Mouse (Mus musculus) midbrain, embryonic 11.5 days (tissue): ENCODE results near the gene Fap. TPM values are rescaled to one million over a fixed set of nuclear protein-coding genes. Genes with fewer than 3 reads are reported as not detected.

ENCODE experiments used
- ATAC-seq: fragments of 200-750 bp; cut with Nextera tagmentation; 2 replicates; pipeline ENCODE4 v1.8.0; 2017; ENCODE audit warnings: moderate TSS enrichment, moderate library complexity; ENCODE audit not compliant: low FRiP score
- DNase-seq: peaks from one replicate; pipeline ENCODE4 v3.0.0; 2015; ENCODE audit warnings: low spot score; ENCODE audit errors: missing footprints
- H3K27ac ChIP-seq: fragments of 300-500 bp; sonication (generic); 2 replicates; pipeline ENCODE4 v1.5.1; 2014; ENCODE audit warnings: low read depth, low read length
- H3K27me3 ChIP-seq: fragments of 300-500 bp; sonication (generic); 2 replicates; pipeline ENCODE4 v1.6.1; 2014; ENCODE audit warnings: mild to moderate bottlenecking, low read length, moderate library complexity, mixed read lengths; ENCODE audit not compliant: control insufficient read depth, insufficient read depth
- H3K36me3 ChIP-seq: fragments of 300-500 bp; sonication (generic); 2 replicates; pipeline ENCODE4 v1.6.1; 2014; ENCODE audit warnings: mild to moderate bottlenecking, low read length, moderate library complexity, mixed read lengths; ENCODE audit not compliant: control insufficient read depth, insufficient read depth
- H3K4me1 ChIP-seq: fragments of 300-500 bp; sonication (generic); 2 replicates; pipeline ENCODE4 v1.6.1; 2014; ENCODE audit warnings: low read length; ENCODE audit not compliant: control insufficient read depth, insufficient read depth
- H3K4me2 ChIP-seq: fragments of 300-500 bp; sonication (generic); 2 replicates; pipeline ENCODE4 v1.6.1; 2014; ENCODE audit warnings: mild to moderate bottlenecking, moderate library complexity
- H3K4me3 ChIP-seq: fragments of 300-500 bp; sonication (generic); 2 replicates; pipeline ENCODE4 v1.5.1; 2014; ENCODE audit warnings: low read depth, low read length
- H3K9ac ChIP-seq: fragments of 300-500 bp; sonication (generic); 2 replicates; pipeline ENCODE4 v1.6.1; 2014; ENCODE audit warnings: low read length
- H3K9me3 ChIP-seq: fragments of 300-500 bp; sonication (generic); 2 replicates; pipeline ENCODE4 v1.6.1; 2016; ENCODE audit warnings: low read length; ENCODE audit not compliant: control insufficient read depth
- WGBS: fragments of 180-500 bp; shearing (Covaris S2); extraction: QIAGEN DNeasy Blood & Tissue Kit; methylation state at CpG from one replicate; pipeline ENCODE4 v1.1.7; 2014; 5-methylcytosine and 5-hydroxymethylcytosine counted together
- polyA plus RNA-seq: library from polyadenylated mRNA; unstranded; fragments of >200 nt; fragmentation: Nextera tagmentation; extraction: Ambion mirVana; gene quantifications from 2 replicates; pipeline ENCODE4 v1.2.1, GENCODE M21; 2014

The Fap gene
- polyA plus RNA-seq, 1 experiment from 2014 or later, result 1.6 TPM

DNA sequence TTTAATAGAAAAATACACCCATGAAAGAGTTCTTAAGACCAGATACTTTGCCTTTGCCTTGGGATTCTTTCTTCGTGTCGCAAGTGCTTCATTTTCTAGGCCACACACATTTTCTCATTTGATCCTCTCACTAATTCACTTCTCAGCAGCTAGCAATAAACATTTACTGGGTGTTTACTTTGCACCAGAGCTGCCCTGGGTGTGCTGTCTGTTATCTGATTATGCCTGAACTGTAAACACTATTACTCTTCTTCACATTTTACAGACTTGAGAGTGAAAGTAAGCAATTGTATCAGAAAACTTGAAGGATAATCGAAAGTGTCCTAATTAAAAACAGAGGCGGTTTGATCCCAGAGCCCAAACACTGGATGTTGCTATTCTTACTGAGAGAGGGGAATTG, 15.5 kb upstream of the Fap start:
- Histone ChIP-seq H3K9ac (no peak overlapping the region), H3K4me3 (no peak overlapping the region), H3K4me2 (no peak overlapping the region), H3K36me3 (no peaks in the 10 kb centered on the region), H3K9me3 (no peaks in the 10 kb centered on the region), H3K27me3 (no peaks in the 10 kb centered on the region), H3K27ac (no peak overlapping the region), H3K4me1 (no peaks in the 10 kb centered on the region)
- no peak for DNase-seq
- WGBS, result 85% methylated on average over 4 of the region's 4 CpGs
- ATAC-seq, result no peak

DNA sequence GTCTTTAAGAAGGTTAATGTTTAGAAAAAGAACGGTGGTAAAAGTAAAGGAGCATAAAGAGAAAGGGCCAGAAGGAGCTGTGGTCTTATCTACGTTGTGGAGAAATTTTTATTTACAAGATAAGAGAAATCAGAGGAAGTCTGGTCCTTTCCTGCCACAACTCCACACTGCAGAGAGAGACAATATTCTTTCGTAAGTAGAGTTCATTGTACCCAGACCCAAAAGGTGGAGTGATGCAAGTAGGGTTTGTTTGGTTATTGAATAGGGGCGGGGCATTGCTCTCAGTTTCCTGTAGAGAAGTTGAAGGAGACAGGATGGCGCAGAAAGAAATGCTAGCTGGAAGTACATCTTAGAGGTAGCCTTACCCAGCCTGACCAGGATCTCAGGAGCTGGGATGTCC, 11.9 kb upstream of the Fap start:
- Histone ChIP-seq H3K9ac (no peak overlapping the region), H3K9me3 (no peaks in the 10 kb centered on the region), H3K27ac (no peak overlapping the region), H3K4me1 (no peaks in the 10 kb centered on the region), H3K4me2 (no peak overlapping the region), H3K4me3 (no peak overlapping the region), H3K36me3 (no peaks in the 10 kb centered on the region), H3K27me3 (no peaks in the 10 kb centered on the region)
- DNase-seq, result no peak
- WGBS, result 90% methylated on average over 5 of the region's 5 CpGs
- ATAC-seq, result no peak

DNA sequence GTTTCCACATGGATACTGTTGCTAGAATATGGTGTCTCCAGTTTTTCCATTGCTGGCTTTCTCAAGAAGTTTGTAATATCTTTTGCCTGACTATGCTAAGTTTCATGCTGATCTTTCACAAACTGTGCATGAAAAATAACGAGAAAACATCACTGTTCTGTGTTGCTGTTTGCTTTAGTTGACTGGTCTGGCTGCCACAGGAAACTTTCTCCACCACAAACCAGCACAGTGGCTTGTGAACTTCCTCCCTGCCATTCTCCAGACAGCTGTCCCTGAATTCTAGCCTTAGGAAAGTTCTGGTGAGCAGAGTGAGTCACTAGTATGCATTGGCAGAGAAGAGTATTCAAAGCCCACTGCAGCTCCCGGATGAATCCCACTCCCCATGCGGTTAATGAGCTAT, 1.1 kb upstream of the Fap start:
- DNase-seq (no peak), ATAC-seq (no peak)
- Histone ChIP-seq H3K9me3 (no peaks in the 10 kb centered on the region), H3K27ac (no peak overlapping the region), H3K27me3 (no peaks in the 10 kb centered on the region), H3K9ac (no peak overlapping the region), H3K4me3 (no peak overlapping the region), H3K4me2 (no peak overlapping the region), H3K36me3 (no peaks in the 10 kb centered on the region), H3K4me1 (no peaks in the 10 kb centered on the region)
- WGBS, result 83% methylated on average over 3 of the region's 3 CpGs

DNA sequence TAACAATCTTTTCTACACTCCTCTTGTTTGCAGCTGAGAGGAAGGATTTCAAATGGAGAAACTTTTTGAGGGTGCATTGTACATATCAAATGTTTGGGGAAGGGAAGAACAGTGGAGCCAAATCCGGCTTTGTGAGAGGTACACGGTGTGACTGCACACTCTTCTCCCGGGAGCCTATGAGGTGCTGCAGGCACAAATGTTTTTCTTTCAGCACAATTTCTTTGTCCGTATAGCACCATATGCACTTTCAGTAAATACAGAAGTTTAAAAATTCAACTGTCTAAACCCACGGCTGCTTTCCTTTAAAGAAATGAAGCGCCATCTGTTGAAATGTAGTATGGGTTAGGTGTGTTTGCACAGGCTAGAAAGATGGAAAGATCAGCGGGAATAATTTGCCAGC, 375 bp upstream of the Fap start:
- H3K27me3 ChIP-seq, result no peaks in the 10 kb centered on the region
- H3K9me3 ChIP-seq, result no peaks in the 10 kb centered on the region
- no peaks in the 10 kb centered on the region for H3K4me1 ChIP-seq
- H3K27ac ChIP-seq, result no peak overlapping the region
- no peak overlapping the region for H3K4me3 ChIP-seq
- no peak for ATAC-seq
- H3K4me2 ChIP-seq, result no peak overlapping the region
- WGBS, result 78% methylated on average over 7 of the region's 7 CpGs
- no peak for DNase-seq
- no peak overlapping the region for H3K9ac ChIP-seq
- no peaks in the 10 kb centered on the region for H3K36me3 ChIP-seq

DNA sequence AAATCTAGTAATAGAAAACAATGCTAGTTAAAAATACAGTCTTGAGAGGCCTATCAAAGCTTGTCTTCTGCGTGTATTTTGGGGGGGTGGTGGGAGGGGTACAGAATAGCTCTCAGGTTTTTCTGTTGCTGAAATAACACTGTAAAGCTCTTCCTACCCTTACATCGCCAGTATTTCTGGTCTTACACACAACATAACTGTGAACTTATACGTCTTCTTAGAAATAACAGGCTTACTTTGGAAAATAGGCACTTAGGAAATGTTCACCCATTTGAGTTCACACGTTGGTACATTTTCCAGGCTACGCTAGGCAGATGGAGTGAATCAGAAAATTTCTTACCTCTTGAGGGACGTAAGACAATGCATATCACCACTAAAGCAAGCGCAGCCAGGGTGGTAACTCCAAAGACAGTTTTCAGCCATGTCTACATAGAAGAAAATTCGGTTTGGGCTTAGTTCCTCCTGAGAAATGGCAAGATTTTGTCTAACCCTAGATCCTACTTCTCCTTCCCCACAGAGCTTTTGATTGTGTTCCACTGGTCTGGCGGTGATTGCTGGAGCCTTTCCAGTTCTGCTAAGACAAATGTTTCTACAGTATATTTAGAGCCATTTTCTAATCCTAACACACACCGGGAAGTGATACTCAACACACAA, 649 bp downstream of the Fap start:
- Histone ChIP-seq H3K4me1 (no peaks in the 10 kb centered on the region), H3K4me2 (no peak overlapping the region), H3K27ac (no peak overlapping the region), H3K9ac (no peak overlapping the region), H3K27me3 (no peaks in the 10 kb centered on the region), H3K4me3 (no peak overlapping the region), H3K36me3 (no peaks in the 10 kb centered on the region), H3K9me3 (no peaks in the 10 kb centered on the region)
- no peak for DNase-seq
- 84% methylated on average over 10 of the region's 10 CpGs for WGBS
- ATAC-seq, result no peak

DNA sequence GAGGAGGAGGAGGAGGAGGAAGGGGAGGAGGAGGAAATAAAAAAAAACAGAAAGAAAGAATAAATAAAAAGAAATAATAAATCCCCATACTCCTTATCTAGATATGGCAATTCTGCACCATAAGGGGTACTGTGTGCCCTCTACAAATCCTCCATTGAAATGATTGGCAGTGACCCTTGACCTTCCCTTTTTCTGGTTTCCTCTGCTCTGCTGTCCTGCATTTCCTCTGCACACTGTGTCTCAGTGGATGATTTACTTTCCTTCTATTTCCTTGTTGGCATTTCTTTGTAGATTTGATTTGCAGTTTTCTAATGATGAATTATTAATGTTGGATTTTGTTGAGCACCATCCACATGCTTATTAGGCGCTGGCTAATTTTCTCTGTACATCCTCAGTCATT, 9.2 kb downstream of the Fap start:
- H3K9me3 ChIP-seq, result no peaks in the 10 kb centered on the region
- DNase-seq (no peak), ATAC-seq (no peak)
- H3K27me3 ChIP-seq, result no peaks in the 10 kb centered on the region
- no peaks in the 10 kb centered on the region for H3K36me3 ChIP-seq
- no peak overlapping the region for H3K27ac ChIP-seq
- no peaks in the 10 kb centered on the region for H3K4me1 ChIP-seq
- no peak overlapping the region for H3K4me2 ChIP-seq
- 91% methylated on average over 1 of the region's 1 CpGs for WGBS
- H3K9ac ChIP-seq, result no peak overlapping the region
- H3K4me3 ChIP-seq, result no peak overlapping the region

DNA sequence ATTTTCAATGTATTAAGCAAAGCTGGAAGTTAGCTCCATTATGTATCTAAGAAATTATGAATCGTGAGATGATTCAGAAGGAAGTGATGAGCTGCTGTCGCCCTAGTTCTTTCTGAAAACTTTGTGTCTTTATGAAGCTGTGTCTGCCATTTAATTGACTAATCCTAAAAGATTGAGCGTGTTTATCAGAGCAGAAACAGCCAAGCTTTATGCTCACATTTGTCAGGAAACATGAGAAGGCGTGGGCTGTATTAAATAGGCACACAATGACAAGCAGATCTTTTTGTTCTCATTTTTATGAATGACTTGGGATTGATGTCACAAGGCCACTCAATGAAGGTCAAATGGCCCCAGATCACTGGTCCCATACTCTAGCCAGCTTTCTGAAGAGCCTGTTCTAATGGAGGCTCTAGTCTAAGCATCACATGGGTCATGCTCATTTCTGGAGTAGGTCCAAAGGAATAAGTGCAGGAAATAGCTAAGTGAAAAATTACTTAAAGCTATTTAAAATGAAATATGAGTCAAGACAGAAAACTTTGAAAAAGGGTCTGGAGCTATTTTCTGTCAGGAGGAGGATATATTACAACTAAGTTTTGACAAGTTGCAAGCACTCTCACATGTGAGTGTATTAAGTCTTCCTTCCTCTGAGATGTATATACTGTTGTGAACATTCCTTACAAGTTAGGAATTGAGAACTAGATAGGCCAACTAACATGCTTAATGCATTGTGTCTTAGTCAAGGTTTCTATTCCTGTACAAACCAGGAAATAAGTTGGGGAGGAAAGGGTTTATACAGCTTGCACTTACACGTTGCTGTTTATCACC, 11.0 kb downstream of the Fap start:
- Histone ChIP-seq H3K4me2 (no peak overlapping the region), H3K4me1 (no peaks in the 10 kb centered on the region), H3K9me3 (no peaks in the 10 kb centered on the region), H3K36me3 (no peaks in the 10 kb centered on the region), H3K4me3 (no peak overlapping the region), H3K27me3 (no peaks in the 10 kb centered on the region), H3K9ac (no peak overlapping the region), H3K27ac (no peak overlapping the region)
- ATAC-seq (no peak), DNase-seq (no peak)
- WGBS, result 75% methylated on average over 5 of the region's 5 CpGs

DNA sequence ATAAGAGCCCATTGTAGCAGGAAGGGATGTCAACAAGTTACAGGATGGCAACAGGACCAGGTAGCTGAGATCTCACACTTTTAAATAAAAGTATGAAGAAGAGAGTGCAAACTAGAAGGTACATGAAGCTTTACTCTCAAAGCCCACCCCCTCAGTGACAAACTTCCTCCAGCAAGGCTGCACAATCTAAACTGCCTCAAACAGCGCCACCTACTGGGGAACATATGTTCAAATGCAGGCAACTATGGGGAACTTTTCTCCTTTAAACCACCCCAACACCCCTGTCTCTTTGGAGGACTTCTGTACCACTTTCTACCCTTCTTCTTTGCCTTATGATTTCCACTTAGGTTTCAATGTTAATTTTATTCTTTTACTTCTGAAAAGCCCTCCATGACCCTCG, 16.5 kb downstream of the Fap start:
- Histone ChIP-seq H3K36me3 (no peaks in the 10 kb centered on the region), H3K9ac (no peak overlapping the region), H3K27me3 (no peaks in the 10 kb centered on the region), H3K4me2 (no peak overlapping the region), H3K4me1 (no peaks in the 10 kb centered on the region), H3K9me3 (no peaks in the 10 kb centered on the region), H3K27ac (no peak overlapping the region), H3K4me3 (no peak overlapping the region)
- ATAC-seq (no peak), DNase-seq (no peak)
- WGBS, result 73% methylated on average over 2 of the region's 2 CpGs

DNA sequence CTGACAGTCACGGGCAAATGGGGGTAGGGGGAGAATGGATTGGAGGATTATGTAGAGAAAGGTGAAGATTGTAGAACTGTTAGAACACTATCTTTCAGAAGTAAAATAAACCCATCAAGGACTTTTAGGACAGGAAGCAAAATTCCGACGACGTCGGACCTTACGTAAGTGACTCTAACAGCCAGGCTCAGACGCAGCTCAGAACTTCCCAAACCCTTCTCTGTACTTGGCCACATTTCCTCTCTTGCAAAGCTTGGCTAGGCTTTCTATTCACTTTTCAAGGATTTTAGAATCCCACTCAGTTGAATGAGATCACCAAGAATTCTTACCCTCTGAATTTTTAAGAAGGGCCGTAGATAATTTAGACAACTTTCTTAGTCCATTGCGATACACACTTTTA, 17.5 kb downstream of the Fap start:
- WGBS, result 95% methylated on average over 9 of the region's 9 CpGs
- ATAC-seq, result no peak
- no peak overlapping the region for H3K9ac ChIP-seq
- no peak overlapping the region for H3K27ac ChIP-seq
- H3K27me3 ChIP-seq, result no peaks in the 10 kb centered on the region
- no peaks in the 10 kb centered on the region for H3K36me3 ChIP-seq
- DNase-seq, result no peak
- H3K9me3 ChIP-seq, result no peaks in the 10 kb centered on the region
- no peak overlapping the region for H3K4me2 ChIP-seq
- no peaks in the 10 kb centered on the region for H3K4me1 ChIP-seq
- H3K4me3 ChIP-seq, result no peak overlapping the region
